In genomic region chr13:25052671-25053070, GRCm38 (mm10) we compare ENCODE assay signal across 25 mouse cellular contexts. TPM values are rescaled to one million over a fixed set of nuclear protein-coding genes. Genes with fewer than 3 reads are reported as not detected.
"Had no signal": no experiment of that assay in that cellular context is flagged by ENCODE, and none has a peak within 500 bp of the region (broad histone marks: within the 10 kb centered on the region; RNA-seq: fewer than 3 reads in every experiment).

No protein-coding gene starts in this region.

- H3K9me3 ChIP-seq: intestine, embryonic 15.5 days; liver, embryonic 13.5 days; liver, embryonic 15.5 days had no signal

- H3K36me3 ChIP-seq: heart, embryonic 10.5 days; heart, embryonic 12.5 days; hindbrain, embryonic 10.5 days; hindbrain, embryonic 12.5 days; intestine, embryonic 15.5 days; limb, embryonic 10.5 days; limb, embryonic 12.5 days; liver, embryonic 13.5 days; liver, embryonic 15.5 days had no signal

- H3K4me3 ChIP-seq: heart, embryonic 10.5 days; heart, embryonic 12.5 days; hindbrain, embryonic 10.5 days; hindbrain, embryonic 12.5 days; intestine, embryonic 15.5 days; layer of hippocampus, adult 2 months; left cerebral cortex, adult 2 months; limb, embryonic 10.5 days; limb, embryonic 12.5 days; liver, embryonic 13.5 days; liver, embryonic 15.5 days had no signal

- DNase-seq: gastrocnemius, postnatal 10 days; gastrocnemius, postnatal 25 days; heart, adult 18-20 months; heart, postnatal 10 days; heart, postnatal 4 days; kidney, adult 18-20 months; kidney, adult 8-10 months; kidney, postnatal 10 days; kidney, postnatal 25 days; kidney, postnatal 4 days; liver; liver, embryonic 13.5 days had no signal

RNA-seq across cellular contexts. Expression of gene Dcdc2a, which starts 3.1 kb away (rescaled TPM):
- total RNA-seq: gastrocnemius, postnatal 25 days; granulocyte monocyte progenitor cell, adult 5-6 weeks; heart, adult 8-10 months; heart, postnatal 25 days had no signal
